Mouse (Mus musculus): ENCODE data around the gene Tnfrsf9.
A peak's percentile ranks its signal among the peaks of the same experiment; 100 is the strongest.
"Not testable (repeated sequence)": the region's sequence is repeated elsewhere in the genome, so short reads cannot be mapped to it uniquely, and the experiment has no call there.

Gene Tnfrsf9

GRCm38 (mm10) chr4:150896896-150897624, 17.3 kb upstream of the Tnfrsf9 start:
- no peak for DNase-seq

- DNase-seq = peak; percentile 83
Observed at GRCm38 (mm10) chr4:150898716-150899365, 15.5 kb upstream of the Tnfrsf9 start.

- no peak for DNase-seq
Observed at GRCm38 (mm10) chr4:150900486-150900885, 13.9 kb upstream of the Tnfrsf9 start.

- peak; percentile 77 for DNase-seq
Observed at GRCm38 (mm10) chr4:150901651-150902050, 12.7 kb upstream of the Tnfrsf9 start.

- DNase-seq = peak; percentile 78
Observed at GRCm38 (mm10) chr4:150902062-150902461, 12.3 kb upstream of the Tnfrsf9 start.

GRCm38 (mm10) chr4:150903091-150903742, 11.1 kb upstream of the Tnfrsf9 start:
- peak; percentile 67 for DNase-seq

- no peak for DNase-seq
Observed at GRCm38 (mm10) chr4:150907099-150907498, 7.3 kb upstream of the Tnfrsf9 start.

- not testable (repeated sequence) for DNase-seq
Observed at GRCm38 (mm10) chr4:150908512-150908911, 5.8 kb upstream of the Tnfrsf9 start.

GRCm38 (mm10) chr4:150909451-150910156, 4.8 kb upstream of the Tnfrsf9 start:
- peak; percentile 99 for DNase-seq

GRCm38 (mm10) chr4:150910164-150910951, 4.0 kb upstream of the Tnfrsf9 start:
- no peak for DNase-seq

GRCm38 (mm10) chr4:150913743-150914142, 619 bp upstream of the Tnfrsf9 start:
- DNase-seq = no peak

GRCm38 (mm10) chr4:150915181-150915906, 982 bp downstream of the Tnfrsf9 start:
- DNase-seq = no peak

- DNase-seq = no peak
Observed at GRCm38 (mm10) chr4:150917336-150918027, 3.1 kb downstream of the Tnfrsf9 start.

GRCm38 (mm10) chr4:150921206-150921605, 6.8 kb downstream of the Tnfrsf9 start:
- no peak for DNase-seq

GRCm38 (mm10) chr4:150924308-150924707, 9.9 kb downstream of the Tnfrsf9 start:
- DNase-seq = no peak

- DNase-seq = no peak
Observed at GRCm38 (mm10) chr4:150924936-150925335, 10.6 kb downstream of the Tnfrsf9 start.

- DNase-seq = no peak
Observed at GRCm38 (mm10) chr4:150925923-150926322, 11.6 kb downstream of the Tnfrsf9 start.

- DNase-seq = no peak
Observed at GRCm38 (mm10) chr4:150926924-150927705, 12.8 kb downstream of the Tnfrsf9 start.

- no peak for DNase-seq
Observed at GRCm38 (mm10) chr4:150927789-150928188, 13.4 kb downstream of the Tnfrsf9 start.

- no peak for DNase-seq
Observed at GRCm38 (mm10) chr4:150933503-150933902, 19.1 kb downstream of the Tnfrsf9 start.

Measured in kidney, postnatal 14 days (tissue).